Mouse (Mus musculus): ENCODE results near the gene Ski.

DNA sequence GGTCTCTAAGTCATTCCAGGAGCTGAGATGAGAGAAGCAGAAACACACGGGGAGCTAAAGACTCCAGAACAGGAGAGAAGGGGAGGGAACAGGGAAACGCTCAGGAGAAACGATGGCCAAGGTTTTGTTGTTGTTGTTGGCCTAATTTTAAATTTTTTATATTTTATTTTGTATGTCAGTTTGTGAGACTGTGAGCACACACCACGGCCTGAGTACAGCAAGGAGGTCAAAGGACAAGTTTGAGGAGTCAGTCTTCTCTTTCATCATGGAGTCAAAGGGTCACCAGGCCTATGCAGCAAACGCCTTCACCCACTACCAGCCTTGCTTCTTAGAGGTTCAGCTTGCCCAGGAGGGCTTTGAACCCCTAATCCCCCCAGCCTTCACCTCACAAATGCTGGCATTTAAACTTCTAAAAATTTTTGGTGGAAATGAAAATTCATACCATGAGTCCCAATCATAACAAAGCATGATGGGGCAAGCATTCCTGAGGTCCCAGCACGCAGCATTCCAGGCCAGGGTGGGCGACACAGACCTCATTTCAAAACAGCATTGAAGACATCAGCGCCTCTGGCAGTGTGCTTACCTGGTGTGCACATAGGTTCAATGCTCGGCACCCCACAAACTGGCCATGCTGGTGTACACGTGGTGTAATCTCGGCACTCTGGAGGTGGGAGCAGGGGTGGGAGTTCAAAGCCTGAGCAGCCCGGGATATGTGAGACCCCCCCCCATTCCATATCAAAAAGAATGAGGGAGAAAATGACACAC, 82.9 kb downstream of the Ski start:
- TF ChIP-seq CTCF (IDR thresholded peaks at IDR 0.05; ENCODE audit: insufficient read depth, low read length): no peak
- TF ChIP-seq POLR2A (IDR thresholded peaks at IDR 0.05; ENCODE audit: borderline replicate concordance, extremely low read depth, low read depth, low read length): no peak

All from lung, adult 2 months (tissue).